Mouse (Mus musculus): Measurements from ENCODE around the gene Nav1.

The Nav1 gene

DNA sequence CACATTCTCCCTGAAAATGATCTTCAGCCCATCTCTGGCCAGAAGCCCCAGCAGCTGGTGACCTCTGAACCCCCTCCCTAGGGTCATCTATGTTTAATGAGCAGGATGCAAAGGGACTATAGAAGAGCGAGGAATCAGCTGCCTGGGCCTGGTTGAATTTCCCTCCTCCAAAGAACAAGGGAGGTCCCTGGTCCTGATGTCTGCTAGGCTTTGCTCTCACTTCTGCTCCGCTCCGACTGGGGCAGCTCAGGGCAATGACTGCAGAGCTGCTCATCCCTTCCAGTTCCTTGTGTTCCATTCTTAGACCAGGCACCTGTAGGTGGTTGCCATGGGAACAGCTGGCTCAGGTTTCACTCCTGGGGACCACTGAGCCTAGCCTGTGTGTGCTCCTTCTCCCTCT, 56.2 kb downstream of the Nav1 start:
- in situ Hi-C loops (cut with MboI), result no loop called here

DNA sequence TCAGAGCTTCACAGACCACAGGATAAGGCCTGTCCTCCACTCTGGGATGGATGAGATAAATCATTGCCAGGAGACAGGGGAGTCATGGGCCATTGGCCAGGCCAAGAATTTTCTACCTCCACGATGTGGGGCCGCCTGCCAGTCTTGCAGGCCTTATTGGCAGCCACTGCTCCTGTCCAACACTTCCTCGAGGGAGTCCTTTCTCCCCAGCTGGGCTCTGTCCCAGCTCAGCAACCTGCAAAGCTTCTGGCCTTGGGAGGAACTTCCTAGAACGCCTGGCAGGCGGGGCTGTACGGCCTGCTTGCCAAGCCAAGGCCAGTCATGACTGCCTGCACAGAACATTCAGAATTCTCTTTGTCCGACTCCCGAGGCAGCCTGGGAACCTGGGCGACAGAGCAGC, 58.3 kb downstream of the Nav1 start:
- in situ Hi-C loops (cut with MboI), result no loop called here

DNA sequence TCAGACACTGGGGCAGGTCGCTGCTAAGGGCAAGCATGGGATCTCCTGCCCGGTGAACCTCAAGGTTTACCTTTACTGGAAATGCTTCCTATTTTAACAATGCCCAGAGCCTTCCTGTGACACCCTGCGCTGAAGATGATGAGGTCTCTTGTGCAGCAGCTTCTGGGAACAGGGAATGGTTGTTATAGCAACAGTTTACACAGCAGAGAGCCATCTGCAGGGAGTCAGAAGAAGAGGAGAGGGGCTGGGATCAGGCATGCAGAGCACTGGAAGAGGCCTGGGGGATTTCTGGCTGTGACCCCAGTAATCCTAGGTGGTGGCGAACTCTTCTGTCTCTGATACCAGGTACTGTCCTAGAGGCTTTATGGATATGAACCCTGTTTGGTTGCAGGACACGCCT, 61.0 kb downstream of the Nav1 start:
- in situ Hi-C loops (cut with MboI), result no loop called here

DNA sequence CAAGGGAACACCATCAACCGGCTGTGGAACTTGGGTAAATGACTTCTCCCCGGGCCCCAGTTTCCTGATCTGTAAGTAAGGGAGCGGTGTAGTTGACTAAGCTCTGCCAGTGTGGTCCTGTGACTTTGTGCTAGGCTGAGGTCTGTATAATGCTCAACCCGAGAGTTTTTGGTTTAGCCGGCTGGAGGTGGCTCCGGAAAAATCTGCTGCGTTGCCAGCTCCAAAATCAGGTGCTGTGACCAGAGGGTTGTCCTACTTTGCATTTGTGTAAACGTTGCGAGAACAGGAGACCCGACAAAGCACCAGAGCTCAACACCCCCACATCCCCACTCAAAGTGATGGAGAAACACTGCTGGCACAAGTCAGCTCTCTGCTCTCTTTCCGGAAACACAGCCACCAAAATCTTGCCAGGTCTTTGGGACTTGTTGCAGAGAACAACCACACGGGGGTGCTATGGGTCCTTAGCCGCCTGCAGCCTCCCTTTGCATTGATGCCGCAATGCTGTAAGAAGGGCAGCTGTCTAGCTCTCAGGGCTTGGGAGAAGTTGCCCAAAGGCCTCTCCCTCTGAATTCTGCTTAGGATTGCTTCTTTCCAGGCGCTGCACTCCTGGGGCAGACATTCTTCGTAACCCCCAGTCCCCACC, 62.5 kb downstream of the Nav1 start:
- in situ Hi-C loops (cut with MboI), result no loop called here

DNA sequence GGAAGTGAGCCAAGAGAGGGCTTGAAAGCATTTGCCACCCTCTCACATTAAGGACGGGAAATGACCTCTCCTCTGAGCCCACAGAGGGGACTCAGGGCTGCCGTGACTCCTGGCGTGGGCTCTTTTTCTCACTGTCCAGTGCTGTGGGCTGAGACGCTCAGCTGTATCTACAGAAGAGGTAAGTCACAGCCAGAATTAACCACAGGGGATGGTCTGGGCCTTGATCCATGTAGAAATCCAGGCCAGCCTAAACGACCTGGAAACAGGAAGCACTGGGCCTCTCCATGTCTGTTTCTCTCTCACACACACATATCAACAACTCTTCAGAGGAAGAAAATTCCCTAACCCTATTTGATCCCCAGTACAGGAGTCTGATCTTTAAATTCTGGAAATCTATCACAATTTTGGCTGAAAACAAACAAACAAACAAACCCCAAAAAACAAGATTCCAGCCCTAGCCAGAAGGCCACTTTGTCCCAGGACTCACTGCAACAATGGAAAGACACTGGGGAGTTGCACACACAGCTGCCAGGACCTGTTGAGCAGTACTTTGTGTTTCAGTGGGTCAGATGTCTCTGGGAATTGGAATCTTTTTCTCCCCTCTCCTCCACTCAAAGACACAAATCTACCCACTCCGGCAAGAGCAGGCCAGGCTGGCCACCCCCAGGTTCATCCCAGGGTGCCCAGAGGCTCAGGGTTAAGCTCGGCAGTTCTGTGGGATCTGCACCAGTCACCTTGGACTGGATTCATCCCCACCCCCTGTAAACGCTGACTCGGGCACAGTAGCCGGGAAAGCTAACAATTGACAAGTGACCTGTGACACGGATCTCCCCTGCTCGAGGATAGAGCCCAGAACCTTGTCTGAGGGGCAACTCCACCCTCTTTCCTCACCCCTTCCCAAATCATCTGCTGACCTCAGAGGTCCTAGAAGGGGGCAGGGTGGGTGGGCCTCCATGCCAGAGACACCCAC, 64.0 kb downstream of the Nav1 start:
- in situ Hi-C loops (cut with MboI), result no loop called here

DNA sequence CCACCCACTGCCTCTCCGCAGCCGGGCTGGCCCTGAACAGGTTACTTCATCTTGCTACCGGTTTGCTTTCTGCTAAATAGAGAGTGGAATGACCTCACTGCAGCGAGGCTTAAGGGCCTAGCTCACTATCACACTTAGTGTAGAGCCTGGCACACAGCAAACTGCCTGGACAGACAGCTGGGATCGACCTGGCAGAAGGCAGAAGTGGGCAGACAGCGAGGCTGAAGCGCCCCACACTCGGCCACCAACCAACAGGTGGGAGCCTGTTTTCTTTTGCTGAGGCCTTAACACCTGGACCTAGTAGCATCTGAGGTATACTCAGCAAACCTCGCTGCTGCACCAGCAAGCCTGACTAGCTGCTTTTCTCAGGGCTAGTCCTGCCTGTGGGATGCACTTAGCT, 65.0 kb downstream of the Nav1 start:
- in situ Hi-C loops (cut with MboI), result no loop called here

DNA sequence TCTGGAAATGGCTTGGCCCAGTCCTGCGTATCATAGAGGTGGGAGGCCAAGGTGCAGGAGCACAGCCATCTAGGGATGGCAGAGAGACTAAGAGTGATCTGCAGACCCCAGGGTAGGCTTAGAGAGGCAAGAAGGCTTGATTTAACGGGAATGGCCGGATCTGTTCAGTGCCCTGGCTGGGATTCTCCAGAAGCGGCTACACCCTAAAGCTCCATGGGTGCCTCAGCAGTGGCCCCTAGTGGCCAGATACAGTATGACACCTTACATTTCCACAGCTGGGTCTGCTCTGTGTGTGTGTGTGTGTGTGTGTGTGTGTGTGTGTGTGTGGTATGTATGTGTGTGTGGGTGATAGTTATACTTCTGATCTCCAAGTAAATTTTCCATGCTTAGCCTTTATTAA, 66.8 kb downstream of the Nav1 start:
- in situ Hi-C loops (cut with MboI), result no loop called here

DNA sequence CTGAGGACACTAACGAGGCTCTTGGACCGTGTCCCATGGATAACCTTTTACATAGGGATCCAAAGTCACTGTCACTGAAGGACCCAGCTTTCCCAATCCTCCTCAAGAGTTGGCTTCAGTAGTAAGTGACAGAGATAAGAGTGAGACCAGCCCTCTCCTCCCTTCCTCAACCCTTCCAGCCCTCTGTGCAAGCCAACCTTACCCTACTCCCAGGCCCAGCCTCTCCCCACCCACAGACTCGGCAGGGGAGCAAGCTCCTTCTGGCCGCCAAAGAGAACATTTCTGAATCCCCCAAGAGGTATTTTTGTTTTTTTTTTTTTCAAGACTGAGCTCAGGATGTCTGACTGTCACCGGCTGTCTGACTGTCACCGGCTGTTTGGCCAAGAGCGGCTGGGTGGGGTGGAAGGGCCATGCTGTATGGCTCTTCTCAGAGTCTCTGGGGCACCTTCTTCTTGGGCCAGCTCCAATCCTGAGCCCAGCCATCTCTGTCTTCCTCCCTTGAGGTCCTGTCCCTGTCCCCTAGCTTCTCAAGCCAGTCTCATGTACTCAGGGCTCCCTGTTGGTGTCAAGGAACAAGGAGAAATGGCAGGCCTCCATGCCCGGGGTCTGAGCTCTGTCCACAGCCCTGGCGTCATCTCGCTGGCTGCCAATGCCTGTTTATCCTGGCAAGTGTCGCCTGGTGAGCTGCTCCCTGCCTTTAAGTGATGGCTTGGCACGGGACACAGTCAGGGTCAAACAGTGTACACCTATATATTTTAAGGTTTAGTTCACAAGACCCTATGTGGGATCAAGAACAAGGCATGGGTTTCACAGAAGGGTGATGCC, 68.4 kb downstream of the Nav1 start:
- in situ Hi-C loops (cut with MboI), result no loop called here

DNA sequence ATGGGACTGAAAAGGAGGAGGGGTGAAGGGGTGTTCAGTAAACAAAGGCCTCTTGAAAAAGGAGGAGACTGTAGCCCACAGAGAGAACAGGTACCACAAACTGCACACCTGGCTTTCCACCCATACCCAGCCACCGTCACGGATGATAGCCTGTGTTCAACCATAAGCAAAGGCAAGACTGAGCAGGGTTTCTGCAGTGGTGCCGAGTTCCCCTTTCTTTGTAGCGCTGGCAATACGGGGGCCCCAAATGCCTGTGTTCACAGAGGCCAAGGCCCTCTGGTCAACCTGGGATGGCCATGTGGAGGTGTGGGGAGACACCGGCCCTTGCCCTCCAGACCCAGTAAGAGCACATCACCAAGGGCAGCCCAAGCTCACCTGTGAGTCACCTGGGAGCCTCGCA, 70.3 kb downstream of the Nav1 start:
- in situ Hi-C loops (cut with MboI), result no loop called here

DNA sequence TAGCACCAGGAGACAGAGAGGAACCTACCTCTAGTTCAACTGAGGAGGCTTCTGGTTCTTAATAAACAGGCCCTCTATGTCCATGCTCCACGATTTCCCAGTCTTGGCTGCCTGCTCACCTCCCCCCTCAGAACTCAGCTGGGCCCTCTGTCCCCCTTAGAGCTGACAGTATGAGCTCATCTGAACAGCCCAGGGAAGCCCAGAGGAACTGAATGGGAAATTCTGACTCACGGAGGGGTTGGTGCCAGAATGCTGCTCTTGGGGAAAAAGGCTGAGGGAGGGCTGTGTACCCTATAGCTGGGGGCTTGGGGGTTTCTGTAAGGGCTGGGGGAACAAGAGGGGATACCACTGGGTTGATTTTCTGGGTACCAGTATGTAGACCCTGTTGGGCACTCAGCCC, 70.8 kb downstream of the Nav1 start:
- in situ Hi-C loops (cut with MboI), result no loop called here

DNA sequence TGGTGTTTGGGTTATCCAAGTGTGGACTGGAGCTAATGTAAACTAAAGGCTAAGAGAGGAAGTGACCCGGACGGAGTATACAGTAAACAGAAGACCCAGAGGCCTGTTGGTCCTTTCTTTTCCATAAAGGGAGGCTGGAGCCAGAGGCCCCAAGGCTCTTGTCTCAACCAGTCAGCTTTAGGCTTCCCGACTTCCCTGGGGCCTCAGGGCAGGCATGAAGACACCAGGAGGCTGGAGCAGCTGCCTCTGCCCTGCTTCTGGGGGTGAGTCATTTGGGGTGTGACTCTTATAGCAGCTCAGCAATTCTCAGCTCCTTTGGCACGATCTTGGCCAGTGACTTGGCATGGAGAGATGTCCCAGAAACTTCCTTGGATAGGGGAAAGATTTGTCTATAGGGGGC, 71.8 kb downstream of the Nav1 start:
- in situ Hi-C loops (cut with MboI), result no loop called here

DNA sequence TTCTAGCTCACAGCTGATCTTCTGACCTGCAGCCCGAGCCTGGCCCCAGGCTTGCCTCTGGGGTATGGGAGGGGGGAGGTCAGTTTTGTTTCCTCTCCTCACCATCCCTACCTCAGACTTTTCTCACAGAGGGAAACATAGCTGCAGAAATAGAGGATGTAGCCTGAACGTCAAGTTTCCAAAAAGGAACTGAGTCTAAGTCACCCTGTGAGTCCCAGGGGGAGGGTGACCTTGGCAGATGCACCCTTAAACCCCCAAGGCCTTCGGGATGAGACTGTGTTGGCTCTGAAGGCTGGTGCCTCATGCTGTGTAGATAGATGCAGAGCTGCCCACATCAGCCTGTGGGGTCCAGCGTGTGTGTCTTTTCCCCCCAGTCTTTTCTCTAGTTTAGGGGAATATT, 72.3 kb downstream of the Nav1 start:
- in situ Hi-C loops (cut with MboI), result no loop called here

DNA sequence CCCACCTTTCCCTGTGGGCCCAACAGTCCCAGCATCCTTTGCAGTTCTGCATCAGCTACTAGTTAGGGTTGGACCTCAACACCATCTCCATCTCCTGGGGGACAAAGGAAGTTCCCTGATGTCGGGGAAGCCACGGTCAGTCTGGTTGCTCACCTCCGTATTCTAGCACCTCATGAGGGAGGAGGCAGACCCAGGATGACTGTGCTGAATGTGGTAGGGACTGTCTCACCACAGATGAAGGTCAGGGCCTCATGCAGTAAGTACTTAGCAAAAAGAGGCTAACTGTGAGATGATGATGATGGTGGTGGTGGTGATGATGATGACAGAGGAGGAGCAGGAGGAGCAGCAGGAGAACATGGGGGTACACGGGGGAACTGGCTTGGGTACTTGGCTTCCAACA, 73.0 kb downstream of the Nav1 start:
- in situ Hi-C loops (cut with MboI), result no loop called here

DNA sequence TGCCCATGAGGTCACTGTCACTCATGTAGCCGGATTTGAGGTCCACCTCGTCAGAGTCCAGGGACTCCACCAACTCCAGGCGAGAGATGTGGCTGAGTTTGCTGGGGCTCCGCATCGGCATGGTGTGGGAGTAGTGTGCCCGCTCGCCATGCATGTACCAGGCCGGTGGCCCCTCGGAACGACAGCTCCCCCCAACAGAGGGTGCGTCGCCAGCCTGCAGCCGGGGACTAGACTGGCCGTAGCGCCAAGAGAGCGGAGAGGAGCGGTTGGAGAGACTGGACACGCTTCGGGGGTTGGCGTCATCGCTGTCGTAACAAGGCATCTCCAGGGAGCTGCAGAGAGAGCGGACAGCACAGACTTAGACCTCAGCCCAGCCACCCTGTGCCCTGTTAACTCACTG, 74.7 kb downstream of the Nav1 start:
- in situ Hi-C loops (cut with MboI), result no loop called here

DNA sequence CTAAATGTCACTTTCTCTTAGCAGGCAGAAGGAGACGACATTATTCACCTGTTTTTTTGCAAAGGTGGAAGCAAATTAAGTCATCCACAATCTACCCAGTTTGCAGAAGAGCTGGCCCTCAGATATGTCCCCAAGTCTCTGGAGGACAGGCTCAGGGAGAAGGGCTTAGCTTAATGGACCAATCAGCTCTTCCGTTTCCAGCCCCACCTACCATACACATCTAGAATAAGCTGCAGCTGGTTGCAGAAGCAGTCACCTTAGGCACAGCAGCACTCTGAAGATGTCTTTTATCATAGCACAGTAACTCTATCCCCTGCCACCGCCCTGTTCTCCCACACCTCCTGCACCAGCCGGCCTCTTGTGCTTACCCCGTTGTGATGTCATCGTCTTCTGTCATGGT, 75.1 kb downstream of the Nav1 start:
- in situ Hi-C loops (cut with MboI), result no loop called here

DNA sequence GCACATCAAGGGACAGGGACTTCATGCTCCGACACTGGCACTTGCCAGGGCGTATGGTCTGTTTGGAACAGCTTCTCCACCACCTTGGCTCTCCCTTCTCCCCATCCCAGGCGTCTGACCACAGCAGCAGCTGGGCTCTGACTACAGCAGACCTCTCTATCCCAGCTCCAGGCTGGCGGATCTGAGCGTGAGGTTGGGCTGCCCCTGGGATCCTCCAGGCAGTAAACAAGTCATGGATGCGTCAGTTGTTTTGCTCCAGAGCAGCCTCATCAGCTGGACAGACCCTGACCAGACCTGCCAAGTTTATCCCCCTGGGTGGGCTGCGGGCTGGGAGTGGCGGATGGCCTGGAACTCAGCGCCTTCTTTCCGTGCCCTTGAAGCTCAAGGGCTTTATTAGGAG, 76.0 kb downstream of the Nav1 start:
- in situ Hi-C loops (cut with MboI), result no loop called here

DNA sequence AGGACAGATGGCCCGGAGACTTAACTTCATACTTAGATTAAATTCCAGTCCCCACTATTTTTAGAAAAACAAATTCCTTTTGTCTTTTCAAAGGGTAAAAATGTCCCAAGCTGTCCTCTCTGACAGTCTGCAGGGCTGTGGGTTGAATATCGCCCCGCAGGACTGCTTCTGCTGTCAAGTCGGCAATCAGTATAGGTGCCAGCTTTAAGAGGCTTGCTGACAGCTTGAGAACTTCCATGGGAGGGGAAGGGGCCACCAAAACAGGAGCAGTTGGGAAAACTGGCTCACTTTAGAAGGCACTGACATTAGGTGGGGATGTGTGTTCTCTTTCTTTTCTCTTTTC, 82.6 kb downstream of the Nav1 start:
- in situ Hi-C loops (cut with MboI), result no loop called here

DNA sequence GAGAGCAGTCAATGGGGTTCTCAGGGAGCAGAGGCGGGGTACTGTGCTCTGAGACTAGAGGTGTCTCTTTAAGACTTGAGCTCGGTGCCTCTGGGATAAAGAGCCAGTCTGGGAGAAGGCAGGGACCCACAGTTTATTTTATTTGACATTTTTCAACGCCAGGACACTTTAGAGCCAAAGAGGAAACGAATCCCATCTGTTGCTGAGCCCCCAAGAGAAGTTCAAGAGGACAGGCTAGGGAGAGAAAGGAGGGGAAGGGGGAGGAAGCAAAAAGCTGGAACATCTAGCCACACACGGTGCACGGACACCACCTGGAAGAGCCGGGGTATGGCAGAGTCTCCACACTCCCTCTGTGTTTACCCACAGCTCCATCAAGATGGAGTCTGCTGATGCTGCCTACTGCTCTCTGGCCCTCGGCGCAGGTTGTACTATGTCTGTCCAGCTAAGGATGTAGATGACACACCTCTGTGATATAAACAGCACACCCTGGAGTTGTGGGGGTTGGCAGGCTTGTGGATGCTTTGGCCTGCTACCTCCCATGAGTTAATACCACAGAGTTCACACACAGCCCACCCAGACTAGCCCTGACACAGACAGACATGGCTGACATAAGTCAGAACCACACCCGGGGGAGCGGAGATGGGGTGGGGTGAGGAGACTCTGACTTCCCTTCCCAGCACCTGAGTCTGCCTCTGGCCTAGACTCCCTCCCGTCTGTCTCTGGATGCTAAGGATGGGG, 83.1 kb downstream of the Nav1 start:
- in situ Hi-C loops (cut with MboI), result no loop called here

DNA sequence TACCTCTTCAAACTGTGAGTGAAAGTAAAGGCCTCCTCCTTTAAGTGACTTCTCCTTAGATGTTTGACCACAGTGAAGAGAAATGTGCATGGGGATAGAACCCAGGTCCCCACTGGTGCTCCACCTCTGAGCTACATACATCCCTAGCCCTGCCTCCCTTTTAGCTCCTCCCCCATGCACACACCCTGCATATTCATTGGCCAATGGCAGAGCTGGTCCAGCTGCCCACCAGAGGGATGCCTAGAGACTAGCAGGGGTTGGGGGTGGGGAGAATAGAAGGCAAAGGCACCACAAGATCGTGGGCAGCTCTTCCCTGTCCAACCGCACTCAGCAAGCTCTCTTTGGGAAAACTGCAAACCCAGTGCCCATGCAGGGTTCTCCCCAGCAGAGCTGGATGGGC, 83.8 kb downstream of the Nav1 start:
- in situ Hi-C loops (cut with MboI), result no loop called here

DNA sequence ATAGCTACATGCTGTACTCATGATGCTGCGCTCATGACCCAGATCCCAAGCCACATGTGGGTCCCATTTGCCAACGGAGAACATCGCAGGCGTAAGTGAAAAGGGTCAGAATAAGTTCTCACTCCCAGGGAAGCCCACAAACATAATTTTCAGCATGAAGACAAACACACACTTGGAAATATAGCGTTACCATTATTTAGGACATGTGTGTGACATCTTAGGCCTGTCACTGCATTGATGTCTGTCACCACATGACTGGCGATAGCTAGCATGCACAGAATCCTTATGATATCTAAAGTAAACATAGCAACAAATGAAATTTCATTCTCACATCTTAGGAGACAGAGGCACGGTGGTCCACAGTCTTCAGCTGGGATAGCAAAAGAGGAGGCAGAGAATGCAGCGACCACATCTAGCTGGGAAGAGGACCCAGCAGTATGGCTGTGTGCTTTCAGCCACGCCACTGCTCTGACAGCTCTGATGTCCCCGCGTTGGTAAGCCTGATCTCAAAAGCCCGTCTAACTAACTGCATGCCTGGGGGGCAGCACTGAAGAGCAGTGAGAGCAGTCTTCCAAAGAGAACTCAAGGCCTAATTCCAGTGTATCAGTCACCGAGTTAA, 86.4 kb downstream of the Nav1 start:
- in situ Hi-C loops (cut with MboI), result no loop called here

DNA sequence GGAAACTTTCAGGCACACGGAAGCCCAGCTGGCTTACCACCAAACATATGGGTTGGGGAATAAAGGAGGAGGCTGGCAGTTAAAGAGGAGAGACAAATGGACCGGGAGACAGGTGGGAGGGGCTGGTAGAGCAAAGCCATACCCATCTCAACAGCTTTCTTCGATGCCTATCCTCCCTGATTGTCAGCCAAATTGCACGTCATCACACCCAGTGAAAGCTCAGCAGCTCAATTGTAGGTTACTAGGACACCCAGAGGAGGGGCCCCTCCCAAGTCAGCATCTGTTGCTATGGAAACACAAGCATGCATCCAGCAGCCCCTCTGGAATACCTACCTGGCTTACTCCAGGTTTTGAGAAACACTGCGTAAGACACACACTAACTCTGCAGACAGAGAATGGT, 88.4 kb downstream of the Nav1 start:
- in situ Hi-C loops (cut with MboI), result no loop called here

DNA sequence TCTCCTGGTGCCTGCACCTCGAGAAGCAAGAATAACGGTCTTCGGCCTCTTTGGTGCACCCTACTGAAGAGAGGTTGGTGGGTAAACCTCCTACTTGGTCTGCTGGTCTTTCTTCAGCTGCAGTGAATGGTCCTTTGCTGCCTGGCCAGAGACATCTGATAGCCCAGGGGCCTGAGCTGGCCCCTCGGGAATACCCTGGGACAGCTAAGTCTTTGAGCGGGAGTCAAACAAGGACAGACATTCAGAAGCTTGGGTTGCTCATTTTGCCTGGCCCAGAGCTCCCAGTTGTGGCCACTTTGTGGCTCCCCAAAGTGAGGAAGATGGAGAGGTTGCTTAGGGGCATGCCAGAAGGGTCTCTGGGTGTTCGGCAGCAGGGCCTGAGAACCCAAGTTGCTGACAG, 89.6 kb downstream of the Nav1 start:
- in situ Hi-C loops (cut with MboI), result no loop called here

Measured in mature B cell (primary cell).